Mouse (Mus musculus) MEL (cell line): ENCODE measurements around the gene Oas1f.

Experiments used
- CTCF ChIP-seq, 3 experiments: IDR thresholded peaks in 2 of 3; conservative IDR thresholded peaks in 1 of 3; 2 replicates each; pipeline ENCODE4 v1.5.1; 2011 to 2012; ENCODE audit warnings: low read length in 3 of 3, low read depth in 2 of 3, mild to moderate bottlenecking in 2 of 3, improper control_type of control experiment in 1 of 3, inconsistent platforms in 1 of 3, mixed read lengths in 1 of 3, moderate library complexity in 1 of 3; ENCODE audit not compliant: control insufficient read depth in 1 of 3, insufficient read depth in 1 of 3, poor library complexity in 1 of 3, severe bottlenecking in 1 of 3
- POLR2A ChIP-seq, 2 experiments: IDR thresholded peaks; 2 replicates each; pipeline ENCODE4 v1.6.1; 2011 to 2012; ENCODE audit warnings: low read length in 2 of 2, mild to moderate bottlenecking in 2 of 2, control low read depth in 1 of 2, improper control_type of control experiment in 1 of 2, low read depth in 1 of 2, moderate library complexity in 1 of 2; ENCODE audit not compliant: control insufficient read depth in 1 of 2, insufficient read depth in 1 of 2, poor library complexity in 1 of 2
- USF1 ChIP-seq: IDR thresholded peaks from 2 replicates; pipeline ENCODE4 v1.6.1; 2014; ENCODE audit warnings: low read depth, mild to moderate bottlenecking, inconsistent platforms, low read length, improper control_type of control experiment, moderate library complexity

GRCm38 (mm10) chr5:120871469-120871868, 24.3 kb downstream of the Oas1f start:
- no peak for TF ChIP-seq USF1
- no peak for TF ChIP-seq POLR2A (IDR thresholded peaks at IDR 0.05; ENCODE audit: control insufficient read depth in 1 of 2, insufficient read depth in 1 of 2, low read depth in 1 of 2, low read length in 2 of 2, poor library complexity in 1 of 2)
- no peak for TF ChIP-seq CTCF (IDR thresholded peaks at IDR 0.05 in 2 of 3, conservative IDR thresholded peaks at IDR 0.05 in 1 of 3; ENCODE audit: control insufficient read depth in 1 of 3, insufficient read depth in 1 of 3, low read depth in 2 of 3, low read length in 3 of 3, poor library complexity in 1 of 3, severe bottlenecking in 1 of 3)
